In genomic region chr1:84882937-84883336, GRCm38 (mm10) we compare ENCODE assay signal across 20 mouse cellular contexts. TPM values are rescaled to one million over a fixed set of nuclear protein-coding genes. Genes with fewer than 3 reads are reported as not detected.
"Had no signal": no experiment of that assay in that cellular context is flagged by ENCODE, and none has a peak within 500 bp of the region (broad histone marks: within the 10 kb centered on the region; RNA-seq: fewer than 3 reads in every experiment).

No protein-coding gene starts in this region.

- H3K27me3 ChIP-seq: liver, embryonic 15.5 days; lung, embryonic 15.5 days; midbrain, embryonic 12.5 days; midbrain, embryonic 15.5 days; neural tube, embryonic 13.5 days had no signal

- H3K27ac ChIP-seq: layer of hippocampus, adult 2 months; liver, embryonic 15.5 days; lung, embryonic 15.5 days; midbrain, embryonic 12.5 days; midbrain, embryonic 15.5 days; neural tube, embryonic 13.5 days; stomach, postnatal 0 days had no signal

- H3K9me3 ChIP-seq: liver, embryonic 15.5 days; lung, embryonic 15.5 days; midbrain, embryonic 12.5 days; midbrain, embryonic 15.5 days; neural tube, embryonic 13.5 days had no signal

- ATAC-seq: intestine, embryonic 16.5 days; midbrain, embryonic 15.5 days had no signal

- H3K4me1 ChIP-seq: liver, embryonic 15.5 days; lung, embryonic 15.5 days; midbrain, embryonic 12.5 days; midbrain, embryonic 15.5 days; neural tube, embryonic 13.5 days had no signal

- H3K4me2 ChIP-seq: liver, embryonic 11.5 days; liver, embryonic 15.5 days; lung, embryonic 15.5 days; midbrain, embryonic 12.5 days; midbrain, embryonic 15.5 days; neural tube, embryonic 13.5 days had no signal

- H3K9ac ChIP-seq: liver, embryonic 15.5 days; lung, embryonic 15.5 days; midbrain, embryonic 12.5 days; midbrain, embryonic 15.5 days; neural tube, embryonic 13.5 days had no signal

- H3K36me3 ChIP-seq: liver, embryonic 15.5 days; lung, embryonic 15.5 days; midbrain, embryonic 12.5 days; midbrain, embryonic 15.5 days; neural tube, embryonic 13.5 days had no signal

- DNase-seq: kidney, adult 18-20 months; kidney, adult 9 months; kidney, postnatal 14 days; layer of hippocampus, adult 9-11 months; lung, adult 18-20 months; lung, postnatal 10 days; lung, postnatal 36 days; right cerebral cortex, postnatal 4 days; thymus, postnatal 25 days had no signal

- H3K4me3 ChIP-seq: layer of hippocampus, adult 2 months; liver, embryonic 15.5 days; lung, embryonic 15.5 days; midbrain, embryonic 12.5 days; midbrain, embryonic 15.5 days; neural tube, embryonic 13.5 days had no signal

RNA-seq across cellular contexts. Expression of gene Fbxo36, which starts 43.3 kb away (rescaled TPM):
- total RNA-seq: neutrophil, adult 5-6 weeks had no signal

RNA-seq across cellular contexts. Expression of gene Slc16a14, which starts 52.0 kb away (rescaled TPM):
- polyA plus RNA-seq: large intestine, adult 2 months; liver, embryonic 15.5 days had no signal
